Mouse (Mus musculus): ENCODE measurements around the gene Spata5.
"Not testable (repeated sequence)": the region's sequence is repeated elsewhere in the genome, so short reads cannot be mapped to it uniquely, and the experiment has no call there.

Gene Spata5

GRCm38 (mm10) chr3:37510055-37511032 lies 90.6 kb downstream of the Spata5 start:
- DNase-seq (ENCODE audit: low read depth, low spot score), result no peak

GRCm38 (mm10) chr3:37515485-37515884 lies 95.8 kb downstream of the Spata5 start:
- DNase-seq (ENCODE audit: low read depth, low spot score), result no peak

- DNase-seq (ENCODE audit: low read depth, low spot score), result no peak
Measured at GRCm38 (mm10) chr3:37516379-37516778, 96.7 kb downstream of the Spata5 start.

GRCm38 (mm10) chr3:37518611-37519010 lies 98.9 kb downstream of the Spata5 start:
- no peak for DNase-seq (ENCODE audit: low read depth, low spot score)

- DNase-seq (ENCODE audit: low read depth, low spot score), result no peak
Measured at GRCm38 (mm10) chr3:37520334-37521023, 100.8 kb downstream of the Spata5 start.

- no peak for DNase-seq (ENCODE audit: low read depth, low spot score)
Measured at GRCm38 (mm10) chr3:37532079-37532478, 112.4 kb downstream of the Spata5 start.

GRCm38 (mm10) chr3:37540701-37541100 lies 121.0 kb downstream of the Spata5 start:
- not testable (repeated sequence) for DNase-seq (ENCODE audit: low read depth, low spot score)

GRCm38 (mm10) chr3:37546351-37546750 lies 126.7 kb downstream of the Spata5 start:
- no peak for DNase-seq (ENCODE audit: low read depth, low spot score)

GRCm38 (mm10) chr3:37550190-37550589 lies 130.5 kb downstream of the Spata5 start:
- DNase-seq (ENCODE audit: low read depth, low spot score), result no peak

- no peak for DNase-seq (ENCODE audit: low read depth, low spot score)
Measured at GRCm38 (mm10) chr3:37550594-37550993, 130.9 kb downstream of the Spata5 start.

- peak; percentile 69 for DNase-seq (ENCODE audit: low read depth, low spot score)
Measured at GRCm38 (mm10) chr3:37551486-37551885, 131.8 kb downstream of the Spata5 start.

- DNase-seq (ENCODE audit: low read depth, low spot score), result no peak
Measured at GRCm38 (mm10) chr3:37552244-37552643, 132.5 kb downstream of the Spata5 start.

- DNase-seq (ENCODE audit: low read depth, low spot score), result no peak
Measured at GRCm38 (mm10) chr3:37553371-37554033, 133.8 kb downstream of the Spata5 start.

GRCm38 (mm10) chr3:37556412-37557113 lies 136.9 kb downstream of the Spata5 start:
- no peak for DNase-seq (ENCODE audit: low read depth, low spot score)

- DNase-seq (ENCODE audit: low read depth, low spot score), result no peak
Measured at GRCm38 (mm10) chr3:37557741-37558479, 138.2 kb downstream of the Spata5 start.

- no peak for DNase-seq (ENCODE audit: low read depth, low spot score)
Measured at GRCm38 (mm10) chr3:37559339-37559738, 139.6 kb downstream of the Spata5 start.

- DNase-seq (ENCODE audit: low read depth, low spot score), result no peak
Measured at GRCm38 (mm10) chr3:37561466-37561865, 141.8 kb downstream of the Spata5 start.

- no peak for DNase-seq (ENCODE audit: low read depth, low spot score)
Measured at GRCm38 (mm10) chr3:37566097-37566496, 146.4 kb downstream of the Spata5 start.

- no peak for DNase-seq (ENCODE audit: low read depth, low spot score)
Measured at GRCm38 (mm10) chr3:37567505-37567904, 147.8 kb downstream of the Spata5 start.

GRCm38 (mm10) chr3:37568780-37569179 lies 149.1 kb downstream of the Spata5 start:
- DNase-seq (ENCODE audit: low read depth, low spot score), result no peak
